Mouse (Mus musculus): ENCODE measurements around the gene Pogz. TPM values are rescaled to one million over a fixed set of nuclear protein-coding genes. Genes with fewer than 3 reads are reported as not detected.

Gene Pogz
- polyA plus RNA-seq, 1 experiment: 46.2 TPM

DNA sequence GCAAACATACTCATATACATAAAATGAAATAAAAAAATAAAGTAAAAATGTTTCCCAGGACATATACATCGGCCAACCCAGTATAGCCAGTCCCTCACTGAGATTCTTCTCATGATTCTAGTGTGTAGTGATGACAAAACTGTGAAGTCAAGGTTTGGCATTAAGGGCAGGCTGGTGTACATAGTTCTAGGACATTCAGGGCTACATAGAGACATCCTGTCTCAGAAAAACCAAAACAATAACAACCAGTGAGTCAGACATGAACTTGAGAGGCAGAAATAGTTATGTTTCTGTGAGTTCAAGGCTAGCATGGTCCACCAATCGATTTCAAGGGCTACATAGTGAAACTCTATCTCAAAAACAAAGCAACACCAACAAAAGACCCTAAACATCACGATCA lies 14.8 kb downstream of the Pogz start:
- no peak overlapping the region for H3K4me3 ChIP-seq (replicated peaks; ENCODE audit: insufficient read depth, low read depth, low read length)
- TF ChIP-seq CTCF (IDR thresholded peaks at IDR 0.05; ENCODE audit: borderline replicate concordance, insufficient read depth, low read depth, low read length) (no peak), POLR2A (IDR thresholded peaks at IDR 0.05; ENCODE audit: borderline replicate concordance, insufficient read depth, low read length) (no peak)
- no peak for DNase-seq
- H3K27ac ChIP-seq (ENCODE audit: insufficient read depth, low read length): no peak overlapping the region
- WGBS: 88% methylated on average over 3 of the region's 3 CpGs
- no peaks in the 10 kb centered on the region; the same call in 1 of the 2 replicates for H3K4me1 ChIP-seq (ENCODE audit: control insufficient read depth, insufficient read depth, low read length)
- H3K27me3 ChIP-seq (ENCODE audit: control insufficient read depth, insufficient read depth, low read length): no peaks in the 10 kb centered on the region

DNA sequence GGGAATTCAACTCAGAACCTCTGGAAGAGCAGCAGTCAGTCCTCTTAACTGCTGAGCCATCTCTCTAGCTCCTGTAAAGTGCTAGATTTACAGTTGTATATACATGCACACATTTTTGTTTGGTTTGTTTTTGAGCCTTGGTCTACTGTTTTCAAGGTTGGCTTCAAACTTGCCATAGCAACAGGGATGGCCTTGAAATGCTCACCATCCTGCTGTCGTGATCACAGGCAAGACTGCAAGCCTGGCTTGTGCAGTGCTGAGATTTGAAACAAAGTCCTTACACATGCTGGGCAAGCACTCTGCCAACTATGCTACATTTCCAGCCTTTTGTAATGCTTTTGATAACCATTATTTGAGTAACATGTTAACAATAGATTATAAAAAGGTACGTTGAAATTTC lies 22.1 kb downstream of the Pogz start:
- no peak for TF ChIP-seq CTCF (IDR thresholded peaks at IDR 0.05; ENCODE audit: borderline replicate concordance, insufficient read depth, low read depth, low read length)
- TF ChIP-seq POLR2A (IDR thresholded peaks at IDR 0.05; ENCODE audit: borderline replicate concordance, insufficient read depth, low read length): no peak
- no peak overlapping the region for H3K27ac ChIP-seq (ENCODE audit: insufficient read depth, low read length)
- 49% methylated on average over 2 of the region's 2 CpGs for WGBS

DNA sequence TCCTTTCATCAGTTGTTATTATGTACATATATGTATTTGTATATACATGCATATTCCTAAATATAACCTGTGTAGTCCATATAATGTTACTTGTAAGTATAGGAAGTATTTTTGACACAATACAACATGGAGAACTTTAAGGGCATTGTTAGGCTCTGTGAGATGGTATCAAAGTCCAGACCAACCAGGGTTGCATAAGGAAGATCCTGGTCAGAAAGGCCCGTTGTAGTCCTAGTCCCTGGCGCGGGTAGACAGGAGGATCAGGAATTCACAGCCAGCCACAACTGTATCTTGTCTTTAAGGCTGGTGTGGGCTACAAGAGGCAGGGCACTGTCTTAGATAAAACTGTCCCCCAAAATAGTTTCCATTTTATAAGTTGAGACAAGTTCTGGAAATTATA lies 31.6 kb downstream of the Pogz start:
- no peak overlapping the region for H3K4me3 ChIP-seq (replicated peaks; ENCODE audit: insufficient read depth, low read depth, low read length)
- no peak for TF ChIP-seq POLR2A (IDR thresholded peaks at IDR 0.05; ENCODE audit: borderline replicate concordance, insufficient read depth, low read length)
- TF ChIP-seq CTCF (IDR thresholded peaks at IDR 0.05; ENCODE audit: borderline replicate concordance, insufficient read depth, low read depth, low read length): no peak
- DNase-seq: no peak
- no peak overlapping the region for H3K27ac ChIP-seq (ENCODE audit: insufficient read depth, low read length)
- H3K27me3 ChIP-seq (ENCODE audit: control insufficient read depth, insufficient read depth, low read length): no peaks in the 10 kb centered on the region
- H3K4me1 ChIP-seq (ENCODE audit: control insufficient read depth, insufficient read depth, low read length): no peaks in the 10 kb centered on the region
- WGBS: 93% methylated on average over 3 of the region's 3 CpGs

More for the DNA sequence above, 22.1 kb downstream of the Pogz start:
- Histone ChIP-seq H3K4me1 (ENCODE audit: control insufficient read depth, insufficient read depth, low read length) (no peaks in the 10 kb centered on the region), H3K4me3 (replicated peaks; ENCODE audit: insufficient read depth, low read depth, low read length) (no peak overlapping the region), H3K27me3 (ENCODE audit: control insufficient read depth, insufficient read depth, low read length) (no peaks in the 10 kb centered on the region)
- DNase-seq: no peak

DNA sequence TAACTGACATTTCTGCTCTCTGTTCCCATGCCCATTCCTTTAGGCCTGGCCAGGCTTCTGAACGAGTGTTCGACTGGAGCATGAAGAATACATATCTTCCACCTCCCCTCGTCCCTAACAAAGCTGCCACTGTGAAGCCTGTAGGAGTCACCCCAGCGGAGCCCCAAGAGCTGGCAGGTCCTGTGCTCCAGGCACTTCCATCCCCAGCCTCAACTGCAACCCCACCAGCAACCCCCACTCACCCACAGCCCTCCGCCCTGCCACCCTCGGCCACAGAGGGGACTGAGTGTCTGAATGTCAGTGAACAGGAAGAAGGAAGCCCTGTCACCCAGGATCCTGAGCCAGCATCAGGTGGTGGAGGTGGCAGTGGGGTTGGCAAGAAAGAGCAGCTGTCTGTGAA lies 41.3 kb downstream of the Pogz start:
- Histone ChIP-seq H3K27me3 (ENCODE audit: control insufficient read depth, insufficient read depth, low read length) (no peaks in the 10 kb centered on the region), H3K27ac (ENCODE audit: insufficient read depth, low read length) (no peak overlapping the region), H3K4me3 (replicated peaks; ENCODE audit: insufficient read depth, low read depth, low read length) (no peak overlapping the region), H3K4me1 (ENCODE audit: control insufficient read depth, insufficient read depth, low read length) (no peaks in the 10 kb centered on the region)
- TF ChIP-seq POLR2A (IDR thresholded peaks at IDR 0.05; ENCODE audit: borderline replicate concordance, insufficient read depth, low read length): no peak
- TF ChIP-seq CTCF (IDR thresholded peaks at IDR 0.05; ENCODE audit: borderline replicate concordance, insufficient read depth, low read depth, low read length): no peak
- no peak for DNase-seq
- WGBS: 81% methylated on average over 6 of the region's 6 CpGs

DNA sequence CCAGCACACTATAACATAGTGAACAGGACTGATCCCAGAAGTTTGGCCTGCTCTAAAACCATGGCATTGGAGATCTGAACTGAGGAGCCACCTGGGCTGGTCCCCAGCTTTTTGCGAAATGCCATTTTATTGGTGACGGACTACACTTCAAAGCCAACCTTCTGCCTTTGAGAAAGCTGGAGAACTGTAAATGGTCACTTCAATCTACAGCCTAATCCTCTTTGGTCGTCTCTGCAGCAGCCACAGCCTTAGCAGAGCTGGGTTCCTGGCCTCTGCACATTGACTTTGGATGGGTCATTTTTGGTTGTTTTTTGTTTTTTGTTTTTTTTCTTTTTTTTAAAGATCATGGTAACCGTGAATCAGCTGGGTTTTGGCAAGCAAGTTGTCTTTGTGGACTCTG lies 44.5 kb downstream of the Pogz start:
- 62% methylated on average over 4 of the region's 4 CpGs for WGBS
- TF ChIP-seq CTCF (IDR thresholded peaks at IDR 0.05; ENCODE audit: borderline replicate concordance, insufficient read depth, low read depth, low read length) (no peak), POLR2A (IDR thresholded peaks at IDR 0.05; ENCODE audit: borderline replicate concordance, insufficient read depth, low read length) (no peak)
- no peaks in the 10 kb centered on the region for H3K27me3 ChIP-seq (ENCODE audit: control insufficient read depth, insufficient read depth, low read length)
- peaks cover 7% of the 10 kb centered on the region; the same call in 1 of the 2 replicates for H3K4me1 ChIP-seq (ENCODE audit: control insufficient read depth, insufficient read depth, low read length)
- H3K4me3 ChIP-seq (replicated peaks; ENCODE audit: insufficient read depth, low read depth, low read length): no peak overlapping the region
- no peak for DNase-seq
- H3K27ac ChIP-seq (ENCODE audit: insufficient read depth, low read length): no peak overlapping the region

- H3K4me1 ChIP-seq (ENCODE audit: control insufficient read depth, insufficient read depth, low read length): peaks cover 7% of the 10 kb centered on the region; the same call in 1 of the 2 replicates
- TF ChIP-seq CTCF (IDR thresholded peaks at IDR 0.05; ENCODE audit: borderline replicate concordance, insufficient read depth, low read depth, low read length): no peak
- no peak for TF ChIP-seq POLR2A (IDR thresholded peaks at IDR 0.05; ENCODE audit: borderline replicate concordance, insufficient read depth, low read length)
- H3K27ac ChIP-seq (ENCODE audit: insufficient read depth, low read length): no peak overlapping the region
- no peaks in the 10 kb centered on the region for H3K27me3 ChIP-seq (ENCODE audit: control insufficient read depth, insufficient read depth, low read length)
- WGBS: 74% methylated on average over 3 of the region's 3 CpGs
- H3K4me3 ChIP-seq (replicated peaks; ENCODE audit: insufficient read depth, low read depth, low read length): no peak overlapping the region
- DNase-seq: no peak
Measured at GRCm38 (mm10) chr3:94882579-94882978, 45.2 kb downstream of the Pogz start.

- TF ChIP-seq POLR2A (IDR thresholded peaks at IDR 0.05; ENCODE audit: borderline replicate concordance, insufficient read depth, low read length) (peak; percentile 94; the same call in 1 of the 2 replicates), CTCF (IDR thresholded peaks at IDR 0.05; ENCODE audit: borderline replicate concordance, insufficient read depth, low read depth, low read length) (no peak)
- peaks cover 7% of the 10 kb centered on the region; the same call in 1 of the 2 replicates for H3K4me1 ChIP-seq (ENCODE audit: control insufficient read depth, insufficient read depth, low read length)
- H3K4me3 ChIP-seq (replicated peaks; ENCODE audit: insufficient read depth, low read depth, low read length): peak within 1 kb of the TSS; percentile 90
- under 1% methylated on average over 61 of the region's 61 CpGs for WGBS
- peak within 1 kb of the TSS; percentile 76 for H3K27ac ChIP-seq (ENCODE audit: insufficient read depth, low read length)
- no peaks in the 10 kb centered on the region for H3K27me3 ChIP-seq (ENCODE audit: control insufficient read depth, insufficient read depth, low read length)
- DNase-seq: peak; percentile 86 to 87
Measured at GRCm38 (mm10) chr3:94886316-94887224, 49.2 kb downstream of the Pogz start, which contains the start of gene Psmb4. Gene Psmb4 (minus strand): TSS chr3:94886961.

DNA sequence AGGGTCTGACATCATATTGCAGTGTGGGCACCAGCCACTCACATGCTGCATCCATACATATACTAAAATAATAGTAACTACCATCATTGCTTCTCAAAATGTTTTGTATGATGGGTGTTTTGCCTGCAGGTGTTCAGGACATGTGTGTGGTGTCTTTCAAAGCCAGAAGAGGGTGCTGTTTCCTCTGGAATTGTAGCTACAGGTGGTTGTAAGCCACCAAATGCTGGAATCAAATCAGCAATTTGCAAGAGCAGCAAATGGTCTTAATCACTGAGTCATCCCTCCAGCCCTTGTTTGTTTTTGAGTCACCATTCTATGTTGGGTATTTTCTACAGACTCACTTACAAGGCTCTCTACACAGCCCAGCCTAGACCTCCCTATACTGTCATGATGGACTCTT lies 51.2 kb downstream of the Pogz start:
- H3K27me3 ChIP-seq (ENCODE audit: control insufficient read depth, insufficient read depth, low read length): no peaks in the 10 kb centered on the region
- no peak overlapping the region for H3K27ac ChIP-seq (ENCODE audit: insufficient read depth, low read length)
- peaks cover 7% of the 10 kb centered on the region; the same call in 1 of the 2 replicates for H3K4me1 ChIP-seq (ENCODE audit: control insufficient read depth, insufficient read depth, low read length)
- no peak for TF ChIP-seq POLR2A (IDR thresholded peaks at IDR 0.05; ENCODE audit: borderline replicate concordance, insufficient read depth, low read length)
- no peak for TF ChIP-seq CTCF (IDR thresholded peaks at IDR 0.05; ENCODE audit: borderline replicate concordance, insufficient read depth, low read depth, low read length)
- no peak overlapping the region for H3K4me3 ChIP-seq (replicated peaks; ENCODE audit: insufficient read depth, low read depth, low read length)
- DNase-seq: no peak

Measured in cerebellum, adult 2 months (tissue).